Mouse (Mus musculus) small intestine, adult 2 months (tissue): ENCODE measurements around the gene Igf2r. TPM values are rescaled to one million over a fixed set of nuclear protein-coding genes. Genes with fewer than 3 reads are reported as not detected.

ENCODE experiments used
- H3K27ac ChIP-seq: fragments of 200-500 bp; 2 replicates; pipeline ENCODE4 v1.5.1; 2012; ENCODE audit warnings: low read depth, low read length, control low read depth, inconsistent platforms; ENCODE audit not compliant: insufficient read depth
- H3K27me3 ChIP-seq: fragments of 200-500 bp; 2 replicates; pipeline ENCODE4 v1.6.1; 2012; ENCODE audit warnings: mild to moderate bottlenecking, moderate library complexity, low read length, inconsistent platforms; ENCODE audit not compliant: control insufficient read depth, insufficient read depth
- H3K36me3 ChIP-seq: fragments of 200-500 bp; 2 replicates; pipeline ENCODE4 v1.6.1; 2012; ENCODE audit warnings: mild to moderate bottlenecking, low read length, control low read depth, inconsistent platforms; ENCODE audit not compliant: control insufficient read depth, insufficient read depth
- H3K4me1 ChIP-seq: fragments of 200-500 bp; 2 replicates; pipeline ENCODE4 v1.6.1; 2012; ENCODE audit warnings: low read length, inconsistent platforms, mixed read lengths; ENCODE audit not compliant: control insufficient read depth, insufficient read depth, insufficient read length
- H3K4me3 ChIP-seq: fragments of 200-500 bp; 2 replicates; pipeline ENCODE4 v1.5.1; 2012; ENCODE audit warnings: low read depth, mild to moderate bottlenecking, control low read depth, inconsistent platforms, low read length, moderate library complexity
- CTCF ChIP-seq: fragments of 200-500 bp; IDR thresholded peaks from 2 replicates; pipeline ENCODE4 v1.5.1; 2012; ENCODE audit warnings: low read depth, mild to moderate bottlenecking, control low read depth, inconsistent platforms, low read length, moderate library complexity, mixed read lengths; ENCODE audit not compliant: insufficient replicate concordance, insufficient read length; ENCODE audit errors: extremely low read depth
- POLR2A ChIP-seq: fragments of 200-500 bp; IDR thresholded peaks from 2 replicates; pipeline ENCODE4 v1.6.1; 2012; ENCODE audit warnings: low read depth, mild to moderate bottlenecking, control low read depth, inconsistent platforms, low read length, moderate library complexity
- WGBS: fragments of 180-500 bp; shearing (Covaris S2); methylation state at CpG from one replicate; pipeline ENCODE4 v1.1.7; 2018; 5-methylcytosine and 5-hydroxymethylcytosine counted together
- polyA plus RNA-seq: library from polyadenylated mRNA; depleted of rRNA; stranded (reverse); fragments of >200 nt; gene quantifications from 2 replicates; pipeline ENCODE4 v1.2.3, GENCODE M21; 2012

Gene Igf2r
- polyA plus RNA-seq, 1 experiment = 19.7 TPM

- H3K36me3 ChIP-seq = no peaks in the 10 kb centered on the region
- WGBS = 55% methylated on average over 3 of the region's 3 CpGs
- H3K4me1 ChIP-seq = peaks cover 28% of the 10 kb centered on the region
- no peak overlapping the region for H3K4me3 ChIP-seq
- H3K27me3 ChIP-seq = no peaks in the 10 kb centered on the region
- TF ChIP-seq CTCF = no peak
- TF ChIP-seq POLR2A = no peak
- H3K27ac ChIP-seq = no peak overlapping the region
Measured at GRCm38 (mm10) chr17:12754243-12755007, 15.0 kb downstream of the Igf2r start.

GRCm38 (mm10) chr17:12753050-12753449 is 16.4 kb downstream of the Igf2r start:
- Histone ChIP-seq H3K4me1 (peaks cover 25% of the 10 kb centered on the region), H3K36me3 (no peaks in the 10 kb centered on the region), H3K27me3 (no peaks in the 10 kb centered on the region), H3K27ac (no peak overlapping the region), H3K4me3 (no peak overlapping the region)
- 59% methylated on average over 4 of the region's 4 CpGs for WGBS
- TF ChIP-seq POLR2A = no peak
- no peak for TF ChIP-seq CTCF

- Histone ChIP-seq H3K36me3 (no peaks in the 10 kb centered on the region), H3K27me3 (no peaks in the 10 kb centered on the region), H3K4me1 (peaks cover 23% of the 10 kb centered on the region), H3K4me3 (no peak overlapping the region), H3K27ac (no peak overlapping the region)
- TF ChIP-seq CTCF (no peak), POLR2A (no peak)
- whole genome bisulfite sequencing = 78% methylated on average over 4 of the region's 4 CpGs
Measured at GRCm38 (mm10) chr17:12751641-12752040, 17.8 kb downstream of the Igf2r start.

GRCm38 (mm10) chr17:12751218-12751617 is 18.2 kb downstream of the Igf2r start:
- 54% methylated on average over 4 of the region's 4 CpGs for WGBS
- TF ChIP-seq CTCF (no peak), POLR2A (no peak)
- peaks cover 23% of the 10 kb centered on the region for H3K4me1 ChIP-seq

GRCm38 (mm10) chr17:12750591-12751170 is 18.8 kb downstream of the Igf2r start:
- Histone ChIP-seq H3K27ac (peak overlapping the region; percentile 55), H3K4me3 (no peak overlapping the region), H3K36me3 (no peaks in the 10 kb centered on the region), H3K4me1 (peaks cover 23% of the 10 kb centered on the region), H3K27me3 (no peaks in the 10 kb centered on the region)
- WGBS = 29% methylated on average over 9 of the region's 9 CpGs
- TF ChIP-seq CTCF = no peak
- no peak for TF ChIP-seq POLR2A

More at GRCm38 (mm10) chr17:12751218-12751617, 18.2 kb downstream of the Igf2r start:
- Histone ChIP-seq H3K36me3 (no peaks in the 10 kb centered on the region), H3K27me3 (no peaks in the 10 kb centered on the region), H3K4me3 (no peak overlapping the region), H3K27ac (peak overlapping the region; percentile 55; the same call in 1 of the 2 replicates)

- no peaks in the 10 kb centered on the region for H3K36me3 ChIP-seq
- peaks cover 19% of the 10 kb centered on the region for H3K4me1 ChIP-seq
- H3K27ac ChIP-seq = no peak overlapping the region
- TF ChIP-seq CTCF (no peak), POLR2A (no peak)
- no peak overlapping the region for H3K4me3 ChIP-seq
- 33% methylated on average over 8 of the region's 8 CpGs for WGBS
- H3K27me3 ChIP-seq = no peaks in the 10 kb centered on the region
Measured at GRCm38 (mm10) chr17:12749421-12750367, 19.8 kb downstream of the Igf2r start.
